Mouse (Mus musculus) kidney, postnatal 25 days (tissue): Measurements from ENCODE around the gene Bdnf.

Source experiments
- DNase-seq, 2 experiments: peaks; one replicate each; pipeline ENCODE4 v3.0.0; 2021; ENCODE audit warnings: mixed read lengths in 2 of 2

Gene Bdnf

DNA sequence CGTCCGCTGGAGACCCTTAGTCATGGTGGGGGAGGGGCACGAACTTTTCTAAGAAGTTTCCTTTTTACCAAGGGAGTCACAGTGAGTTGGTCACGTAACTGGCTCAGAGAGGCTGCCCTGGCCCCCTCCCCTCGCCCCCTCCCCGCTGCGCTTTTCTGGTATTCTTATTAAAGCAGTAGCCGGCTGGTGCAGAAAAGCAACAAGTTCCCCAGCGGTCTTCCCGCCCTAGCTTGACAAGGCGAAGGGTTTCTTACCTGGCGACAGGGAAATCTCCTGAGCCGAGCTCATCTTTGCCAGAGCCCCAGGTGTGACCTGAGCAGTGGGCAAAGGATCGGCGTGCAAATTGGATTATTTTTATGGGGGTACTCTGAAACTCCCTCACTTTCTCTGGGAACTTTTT, at the start of gene Bdnf:
Bdnf (plus strand) TSS at position 169 of the 400 bp plus-strand sequence.
- DNase-seq, result no peak

- no peak for DNase-seq
Measured at GRCm38 (mm10) chr2:109626864-109627263, 47.6 kb upstream of the Bdnf start.

- DNase-seq, result no peak
Measured at GRCm38 (mm10) chr2:109673509-109674455, 718 bp upstream of the Bdnf start.

- no peak for DNase-seq
Measured at GRCm38 (mm10) chr2:109675051-109675450, 551 bp downstream of the Bdnf start.

GRCm38 (mm10) chr2:109675973-109676617, 1.6 kb downstream of the Bdnf start:
- peak; percentile 72 to 84 for DNase-seq

DNA sequence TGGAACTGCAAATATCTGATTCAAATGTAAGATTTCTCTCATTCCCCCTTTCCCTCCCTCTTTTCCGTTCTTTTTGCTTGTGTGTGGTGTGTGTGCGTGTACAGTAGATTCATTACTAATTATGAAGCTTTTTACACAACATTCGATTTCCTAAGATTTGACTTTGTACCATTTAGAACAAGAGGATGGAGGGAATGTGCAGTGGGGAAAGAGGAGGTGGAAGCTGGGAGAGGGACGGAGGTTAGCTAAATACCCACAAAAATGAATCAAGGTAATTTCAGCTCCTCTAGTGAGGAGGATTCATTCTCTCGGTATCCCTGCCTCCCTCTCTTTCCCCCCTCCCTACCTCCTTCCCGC, 2.1 kb downstream of the Bdnf start:
- no peak for DNase-seq

DNA sequence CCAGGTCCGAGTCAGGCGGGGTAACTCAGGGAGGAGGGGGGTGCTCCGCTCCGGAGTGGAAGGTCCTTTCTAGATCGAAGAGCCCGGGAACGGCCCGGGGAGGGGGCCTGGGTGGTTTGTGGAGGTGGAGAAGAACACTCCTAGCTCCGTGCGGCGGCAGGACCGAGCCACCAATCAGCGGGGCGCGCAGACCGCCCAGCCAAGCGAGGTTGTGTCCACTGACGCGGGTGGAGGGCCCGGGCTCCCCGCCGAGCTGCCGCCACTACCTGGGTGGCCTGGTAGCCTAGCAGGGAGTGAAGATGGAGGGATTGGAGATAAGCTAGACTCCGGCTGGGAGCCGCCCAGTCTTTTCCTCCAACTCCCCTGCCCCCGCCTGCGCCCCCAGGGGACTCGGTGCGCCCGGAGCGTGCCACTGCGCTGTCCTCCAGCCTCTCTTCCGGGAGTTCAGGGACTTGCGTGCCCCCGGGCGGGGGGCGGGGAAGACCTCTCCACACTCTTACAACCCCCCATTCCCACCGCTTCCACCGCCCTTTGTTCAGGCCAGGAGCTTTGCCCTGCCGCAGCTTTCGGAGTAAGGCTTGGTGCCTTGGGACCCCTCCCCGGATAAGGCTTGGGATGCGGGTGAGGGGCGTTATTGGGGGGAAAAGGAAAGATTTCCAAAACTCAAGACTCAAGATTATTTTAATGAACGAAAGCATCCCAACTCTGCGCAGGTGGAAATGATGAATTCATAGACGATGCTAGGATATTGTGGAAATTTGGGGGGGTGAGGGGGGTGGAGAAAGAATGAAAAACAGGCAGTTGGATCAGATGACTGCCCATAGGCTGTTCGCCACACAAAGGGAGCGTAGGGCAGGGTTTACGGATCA, 3.0 kb downstream of the Bdnf start:
- DNase-seq, result peak in 1 of 2 experiments; percentile 33

DNA sequence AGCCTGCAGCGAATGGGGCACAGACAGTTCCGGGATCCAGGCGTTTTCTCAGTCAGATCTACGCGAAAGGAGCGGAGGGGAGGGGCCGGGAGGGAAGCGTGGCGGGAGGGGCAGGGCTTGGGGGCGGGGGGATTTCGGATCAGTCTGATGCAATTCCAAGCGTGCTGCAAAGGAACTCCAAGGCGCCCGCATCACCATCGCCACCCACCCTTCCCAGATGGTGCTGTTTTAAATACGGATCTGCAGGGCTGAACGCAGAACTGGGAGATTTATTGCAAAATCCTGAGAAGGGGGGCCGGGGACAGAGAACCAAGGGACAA, 3.5 kb downstream of the Bdnf start:
- peak in 1 of 2 experiments; percentile 32 for DNase-seq

DNA sequence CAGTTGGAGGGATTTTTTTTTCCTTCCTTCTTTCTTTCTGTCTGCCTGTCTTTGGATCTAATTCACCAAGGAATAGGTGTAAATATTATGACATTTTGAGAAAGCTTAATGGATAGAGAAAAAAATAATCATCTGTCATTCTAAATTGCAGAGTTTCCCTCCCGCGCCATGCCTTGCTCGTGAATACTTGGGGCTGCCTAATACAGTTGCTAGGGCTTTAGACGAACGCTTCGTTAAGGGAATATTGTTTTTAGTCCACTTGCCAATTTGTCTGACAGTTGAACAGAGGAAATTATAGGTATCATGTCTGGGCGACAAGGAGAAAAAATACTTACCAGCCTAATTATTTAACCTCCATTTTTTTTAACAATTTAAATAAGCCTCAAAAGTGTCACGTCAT, 4.0 kb downstream of the Bdnf start:
- no peak for DNase-seq

DNA sequence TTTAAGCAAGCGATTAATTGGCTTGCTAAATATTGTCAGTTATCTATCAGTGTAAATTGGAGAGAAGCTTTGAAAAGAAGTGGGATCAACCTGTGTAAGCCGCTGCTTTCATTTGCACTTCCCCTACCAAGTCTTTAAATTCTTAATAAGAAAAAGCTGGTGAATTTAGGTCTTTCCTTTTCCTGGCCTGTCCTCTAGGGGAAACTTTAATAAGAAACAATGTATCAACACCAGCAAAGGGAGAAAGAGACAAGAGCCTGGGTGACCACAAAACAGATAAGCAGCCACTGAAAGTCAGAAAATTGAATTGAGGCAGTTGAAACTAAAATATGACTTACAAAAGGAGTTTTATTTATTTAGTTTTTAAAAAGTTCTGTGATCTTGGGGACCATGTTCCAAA, 4.9 kb downstream of the Bdnf start:
- no peak for DNase-seq

DNA sequence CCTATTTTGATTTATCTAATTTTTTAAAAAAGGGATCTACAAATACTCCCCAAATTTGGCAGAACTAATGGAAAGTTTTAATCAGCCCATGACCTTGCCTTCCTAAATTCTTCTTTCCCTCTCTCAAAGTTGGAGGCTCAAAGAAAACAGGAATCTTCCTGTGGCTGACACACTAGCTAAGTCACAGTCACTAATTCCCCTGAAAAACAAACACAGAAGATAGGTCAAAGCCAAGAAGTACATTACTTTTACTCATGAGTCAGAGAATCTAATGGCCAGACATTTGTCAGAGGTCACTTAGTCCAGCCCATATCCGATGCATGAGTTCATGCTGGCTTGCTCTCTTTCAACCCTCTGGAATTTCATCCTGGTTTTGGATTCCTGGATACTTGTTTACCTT, 6.6 kb downstream of the Bdnf start:
- DNase-seq, result no peak

GRCm38 (mm10) chr2:109688661-109689060, 14.2 kb downstream of the Bdnf start:
- DNase-seq, result no peak

DNA sequence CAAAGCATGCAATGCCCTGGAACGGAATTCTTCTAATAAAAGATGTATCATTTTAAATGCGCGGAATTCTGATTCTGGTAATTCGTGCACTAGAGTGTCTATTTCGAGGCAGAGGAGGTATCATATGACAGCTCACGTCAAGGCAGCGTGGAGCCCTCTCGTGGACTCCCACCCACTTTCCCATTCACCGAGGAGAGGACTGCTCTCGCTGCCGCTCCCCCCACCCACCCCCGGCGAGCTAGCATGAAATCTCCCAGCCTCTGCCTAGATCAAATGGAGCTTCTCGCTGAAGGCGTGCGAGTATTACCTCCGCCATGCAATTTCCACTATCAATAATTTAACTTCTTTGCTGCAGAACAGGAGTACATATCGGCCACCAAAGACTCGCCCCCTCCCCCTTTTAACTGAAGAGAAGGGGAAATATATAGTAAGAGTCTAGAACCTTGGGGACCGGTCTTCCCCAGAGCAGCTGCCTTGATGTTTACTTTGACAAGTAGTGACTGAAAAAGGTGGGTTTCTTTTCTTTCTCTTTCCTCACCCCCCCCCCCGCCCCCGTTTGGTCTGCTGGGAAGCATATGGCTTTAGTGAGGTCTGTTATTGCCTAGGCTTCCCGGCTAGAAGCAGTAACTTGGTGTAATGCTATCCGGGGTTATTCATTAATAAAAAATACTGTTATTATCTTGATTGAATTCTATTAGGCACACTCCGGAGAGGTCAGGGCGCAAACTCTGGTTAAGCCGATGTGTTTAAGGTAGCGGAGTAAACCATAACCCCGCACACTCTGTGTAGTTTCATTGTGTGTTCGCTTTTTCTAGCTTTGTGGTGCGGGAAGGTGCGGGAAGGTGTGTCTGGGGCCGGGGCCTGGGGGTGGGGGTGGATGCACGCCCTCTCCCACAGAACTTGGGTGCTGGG, 18.0 kb downstream of the Bdnf start:
- DNase-seq, result no peak

- peak; percentile 40 to 66 for DNase-seq
Measured at GRCm38 (mm10) chr2:109693178-109694115, 18.9 kb downstream of the Bdnf start.

- DNase-seq, result no peak
Measured at GRCm38 (mm10) chr2:109694116-109694837, 19.8 kb downstream of the Bdnf start.

- DNase-seq, result peak; percentile 77
Measured at GRCm38 (mm10) chr2:109694838-109695225, 20.3 kb downstream of the Bdnf start.

DNA sequence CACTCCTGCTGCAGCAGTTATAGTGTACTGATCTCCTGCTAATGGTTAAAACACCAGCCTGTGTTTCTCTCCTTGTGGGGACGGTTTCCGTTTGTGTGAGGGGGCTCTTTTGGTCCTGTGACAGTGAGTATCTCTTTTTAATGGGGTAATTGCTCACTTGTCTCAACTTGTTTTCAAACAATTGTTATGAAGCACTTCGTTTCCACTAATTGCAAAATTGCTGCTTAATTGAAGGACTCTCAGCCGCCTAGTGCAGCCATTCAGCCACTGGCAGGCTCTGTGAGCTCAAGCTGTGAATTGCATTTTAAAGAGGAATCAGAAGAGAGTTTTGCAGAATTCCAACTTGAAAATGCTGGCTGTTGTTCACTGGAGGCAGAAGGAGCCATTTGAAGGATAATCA, 22.7 kb downstream of the Bdnf start:
- DNase-seq, result no peak

GRCm38 (mm10) chr2:109700291-109700690, 25.8 kb downstream of the Bdnf start:
- DNase-seq, result no peak

GRCm38 (mm10) chr2:109703588-109703987, 29.1 kb downstream of the Bdnf start:
- DNase-seq, result no peak

DNA sequence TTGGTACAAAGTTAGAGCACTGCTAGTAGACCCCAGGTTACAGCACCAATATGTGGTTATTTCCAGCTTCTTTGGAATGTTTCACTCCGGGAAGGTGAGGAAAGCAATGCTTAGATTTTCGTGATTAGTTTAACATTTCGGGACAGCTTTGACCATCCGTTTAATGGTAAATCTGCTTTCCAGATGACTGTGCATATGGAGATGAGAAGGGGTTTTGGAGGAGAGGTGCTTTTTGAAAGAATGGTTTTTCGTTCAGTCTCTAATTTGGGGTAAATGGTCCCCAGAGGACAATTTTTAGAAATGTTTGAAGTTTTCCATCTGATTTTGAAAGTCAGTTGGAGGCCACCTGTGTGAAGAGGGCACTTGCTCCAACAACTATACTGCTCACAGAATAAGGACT, 29.6 kb downstream of the Bdnf start:
- no peak for DNase-seq
